Mouse (Mus musculus) adrenal gland, postnatal 36 days (tissue): Measurements from ENCODE around the gene Nav2. TPM values are rescaled to one million over a fixed set of nuclear protein-coding genes. Genes with fewer than 3 reads are reported as not detected.

ENCODE experiments used
- DNase-seq, 2 experiments: peaks; one replicate each; pipeline ENCODE4 v3.0.0; 2021; ENCODE audit warnings: mixed read lengths in 1 of 2
- total RNA-seq, 2 experiments: library from RNA; stranded (reverse); gene quantifications; 2 replicates each; pipeline ENCODE4 v1.2.3; 2021

Gene Nav2
- total RNA-seq, 2 experiments from 2014 or later = 6.4 to 8.7 TPM

DNA sequence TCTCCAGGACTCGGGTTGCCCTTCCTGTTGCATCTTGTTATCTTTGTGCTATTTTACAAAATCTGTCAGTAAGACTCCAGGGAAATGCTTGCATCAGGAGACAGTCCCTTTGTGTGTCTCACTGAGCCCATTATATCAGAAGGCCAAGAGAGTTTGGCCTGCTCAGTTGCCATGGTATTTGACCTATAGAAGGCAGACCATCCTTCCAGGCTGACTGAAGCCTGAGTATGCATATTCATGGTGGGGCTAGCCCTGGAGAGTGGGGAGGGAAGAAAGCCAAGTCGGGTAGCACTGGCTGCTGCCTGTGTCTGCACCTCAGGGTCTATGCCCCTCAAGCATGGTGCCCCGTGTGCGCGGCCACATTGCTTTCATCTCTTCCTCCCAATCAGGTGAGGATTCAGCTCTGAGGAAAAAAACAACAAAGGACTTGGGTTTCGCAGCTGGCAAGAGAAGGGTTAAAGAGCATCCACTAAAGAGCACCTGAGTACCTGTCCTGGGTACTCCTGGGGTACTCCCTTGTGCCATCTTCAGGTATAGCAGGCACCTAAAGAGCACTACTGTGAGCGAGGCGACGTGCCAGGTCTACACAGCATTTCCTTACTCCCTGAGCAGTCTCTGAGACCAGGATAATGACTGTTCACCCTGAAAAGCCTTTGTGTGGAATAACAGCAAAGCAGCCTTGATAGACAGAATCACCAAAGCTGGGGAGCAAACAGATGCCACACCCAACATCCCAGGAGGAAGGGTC, 144.5 kb downstream of the Nav2 start:
- no peak for DNase-seq

DNA sequence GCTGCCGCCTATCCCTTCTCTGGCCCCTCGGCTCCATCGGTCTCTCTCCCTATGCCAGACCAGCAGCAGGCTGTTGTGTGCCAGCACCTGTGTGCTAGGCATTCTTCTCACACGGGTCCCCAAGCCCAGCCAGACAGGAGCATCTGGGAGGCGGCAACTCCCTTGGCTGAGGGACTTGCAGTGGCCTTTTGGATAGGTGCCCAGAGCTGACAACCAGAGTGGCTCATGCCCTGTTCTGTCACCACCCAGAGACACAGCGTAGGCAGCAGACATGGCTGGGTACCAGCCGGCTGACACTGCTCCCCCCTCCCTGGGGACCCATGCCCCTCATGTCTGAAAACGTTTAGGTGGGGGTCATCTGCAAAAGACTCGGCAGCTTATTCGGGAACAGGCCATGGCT, 146.8 kb downstream of the Nav2 start:
- DNase-seq = no peak

DNA sequence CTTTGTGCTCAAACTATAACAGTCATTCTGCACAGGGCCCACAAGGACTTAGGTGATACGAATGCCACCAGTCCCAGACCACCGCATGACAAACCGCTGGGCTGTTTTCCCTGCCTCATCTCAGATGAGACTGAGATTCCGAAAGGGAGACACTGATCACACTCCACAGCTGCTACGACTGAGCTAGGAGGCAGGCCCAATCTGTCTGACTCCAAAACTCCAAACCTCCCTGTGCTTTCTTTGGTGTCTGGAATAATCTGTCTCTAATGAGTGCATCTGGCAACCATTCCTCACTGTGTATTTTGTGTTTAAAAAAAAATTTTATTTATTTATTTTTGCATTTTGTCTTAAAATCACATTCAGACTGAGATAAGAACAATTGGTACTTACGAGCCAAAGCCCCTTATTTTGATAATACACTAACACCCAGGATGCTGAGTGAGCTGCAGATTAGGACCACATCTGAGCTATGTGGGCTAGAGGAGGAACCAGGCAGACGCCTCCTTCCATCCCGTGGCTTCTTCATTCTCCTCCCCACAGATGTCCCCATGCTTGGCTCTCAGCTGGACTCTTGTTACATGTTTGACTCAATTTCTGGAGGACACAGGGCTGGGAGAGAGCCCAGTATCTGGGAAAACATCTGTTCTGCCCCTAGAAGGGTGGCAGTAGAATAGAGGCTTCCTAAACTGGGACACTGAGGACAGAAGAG, 149.9 kb downstream of the Nav2 start:
- no peak for DNase-seq

DNA sequence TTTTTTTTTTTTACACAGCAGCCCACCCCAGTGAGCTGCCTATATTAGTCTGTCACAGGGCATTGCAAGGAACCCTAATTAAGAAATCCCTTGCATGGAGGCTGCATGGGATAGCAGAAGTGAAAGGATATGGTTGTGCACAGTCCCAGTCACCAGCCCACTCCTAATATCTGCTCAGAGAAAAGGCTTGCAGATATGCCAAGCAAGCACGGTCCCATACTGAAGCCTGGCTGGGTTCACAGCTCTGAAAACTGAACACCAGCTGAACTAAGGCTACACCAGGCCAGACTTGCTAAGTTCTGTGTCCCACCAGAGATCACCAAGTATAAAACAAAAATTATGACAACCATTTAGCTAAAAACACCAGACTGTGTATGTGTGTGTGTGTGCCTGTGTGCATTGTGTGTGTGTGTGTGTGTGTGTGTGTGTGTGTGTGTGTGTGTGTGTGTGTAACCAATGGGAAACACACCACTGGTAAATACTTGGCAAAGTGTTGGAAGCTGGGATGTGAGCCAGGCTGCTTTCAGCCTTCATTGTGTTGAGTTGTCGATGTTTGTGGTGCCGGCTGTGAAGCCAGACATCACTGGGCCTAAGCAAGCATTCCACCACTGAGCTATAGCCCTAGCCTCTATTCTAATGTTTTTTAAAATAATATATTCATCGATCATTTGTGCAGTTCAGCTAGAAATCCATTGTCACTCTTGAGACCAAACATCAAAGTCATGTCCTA, 156.4 kb downstream of the Nav2 start:
- DNase-seq = no peak

DNA sequence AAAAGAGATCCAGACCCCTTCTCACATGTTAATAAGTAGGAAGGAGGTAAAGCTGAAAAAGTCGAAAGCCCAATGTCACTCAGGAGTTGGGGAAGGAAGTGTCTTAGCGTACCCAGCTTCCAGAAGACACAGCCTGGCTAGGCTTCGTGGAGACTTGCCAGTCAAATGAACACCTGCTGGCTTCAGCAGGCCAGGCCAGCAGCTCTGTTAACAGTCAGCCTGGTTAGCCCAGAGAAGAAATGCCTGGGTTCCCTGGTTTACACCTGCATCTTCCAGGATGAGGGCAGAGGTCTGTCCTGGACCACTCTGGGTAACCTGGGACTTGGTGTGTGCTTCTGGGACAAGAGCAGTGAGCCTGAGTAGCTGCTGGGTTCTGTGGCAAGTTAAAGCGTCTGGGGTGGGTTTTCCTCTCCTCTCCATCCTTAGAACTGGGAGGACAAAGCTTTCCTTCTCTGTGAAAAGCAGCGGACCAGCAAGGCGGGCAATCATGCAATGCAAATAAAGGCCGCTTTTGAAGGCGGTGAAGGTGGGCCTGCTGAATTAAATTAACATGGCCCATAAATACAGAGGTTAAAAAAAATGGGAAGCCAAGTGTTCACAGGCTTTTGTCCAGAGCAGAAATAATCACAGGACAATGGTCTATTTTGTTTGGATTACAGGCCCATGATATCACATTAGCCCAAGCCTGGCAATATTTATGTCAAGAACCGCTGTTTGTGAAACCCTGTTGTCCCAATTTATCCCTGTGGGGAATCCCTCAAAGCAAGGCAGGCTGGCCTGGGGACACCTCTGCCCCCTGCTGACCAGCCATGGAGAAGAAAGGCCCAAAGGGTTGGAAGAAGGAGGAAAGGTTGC, 157.3 kb downstream of the Nav2 start:
- peak; percentile 19 to 46 for DNase-seq

DNA sequence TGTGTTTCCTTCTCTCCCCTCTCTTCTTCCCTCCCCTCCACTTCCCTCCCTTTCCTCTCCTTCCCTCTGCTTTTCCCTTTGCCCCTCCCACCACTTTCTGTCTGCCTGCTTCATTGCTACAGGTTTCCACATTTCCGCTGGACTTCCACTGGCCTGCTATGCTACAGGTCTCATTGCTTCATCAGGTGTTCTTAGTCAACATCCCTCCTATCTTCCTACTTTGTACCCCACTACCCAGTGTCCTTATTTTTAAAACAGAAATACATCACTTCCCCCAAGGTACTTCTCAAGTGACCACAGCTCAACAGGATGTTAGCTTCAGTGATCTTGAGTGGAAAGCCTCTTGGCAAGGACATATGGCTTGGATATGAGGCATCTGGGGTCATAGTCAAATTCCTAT, 158.3 kb downstream of the Nav2 start:
- no peak for DNase-seq

DNA sequence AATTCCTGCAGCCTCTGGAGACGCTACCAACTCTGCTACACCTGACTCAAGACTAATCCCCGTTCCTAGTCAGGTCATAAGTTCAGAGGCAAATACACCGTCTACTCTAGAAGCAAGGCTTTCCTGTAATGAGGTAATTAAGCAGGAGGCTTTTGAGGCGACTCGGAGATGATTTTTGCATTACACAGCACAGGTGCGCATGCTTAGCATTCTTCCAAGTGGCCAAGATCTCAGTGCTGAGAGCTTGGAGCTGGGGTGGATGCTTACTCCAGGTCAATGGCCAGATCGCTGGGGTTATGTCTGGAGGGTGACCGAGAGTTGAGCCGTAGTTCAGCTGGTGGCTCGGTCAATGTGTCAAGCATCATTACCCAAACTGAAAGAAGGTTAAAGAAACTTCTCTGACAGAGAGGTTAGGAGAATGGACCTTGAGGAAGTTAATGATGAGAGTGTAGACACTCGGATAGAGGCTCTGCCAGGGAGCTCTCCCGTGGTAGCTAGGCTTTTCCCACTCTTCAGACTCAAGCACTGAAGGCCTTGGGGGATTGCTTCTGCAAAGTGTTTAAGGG, 161.0 kb downstream of the Nav2 start:
- DNase-seq = no peak

DNA sequence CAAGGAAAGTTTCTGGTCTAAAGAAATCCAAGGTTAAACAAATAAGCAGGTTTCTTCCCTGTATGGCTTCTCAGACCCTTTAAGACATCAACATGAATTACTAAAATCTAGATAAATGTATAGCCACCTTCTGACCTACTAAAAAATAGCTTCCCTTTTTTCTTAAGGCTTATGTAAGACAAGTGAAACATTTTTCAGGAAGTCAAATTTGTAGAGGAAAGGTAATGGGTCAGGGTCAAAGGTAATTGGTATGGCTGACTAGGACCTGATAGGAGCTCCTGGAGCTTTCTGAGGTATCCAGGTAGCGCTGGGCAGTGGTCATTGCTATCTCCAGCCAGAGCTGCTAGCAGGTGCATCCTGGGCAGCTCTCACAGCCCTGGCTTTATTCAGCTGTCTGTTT, 162.1 kb downstream of the Nav2 start:
- no peak for DNase-seq

DNA sequence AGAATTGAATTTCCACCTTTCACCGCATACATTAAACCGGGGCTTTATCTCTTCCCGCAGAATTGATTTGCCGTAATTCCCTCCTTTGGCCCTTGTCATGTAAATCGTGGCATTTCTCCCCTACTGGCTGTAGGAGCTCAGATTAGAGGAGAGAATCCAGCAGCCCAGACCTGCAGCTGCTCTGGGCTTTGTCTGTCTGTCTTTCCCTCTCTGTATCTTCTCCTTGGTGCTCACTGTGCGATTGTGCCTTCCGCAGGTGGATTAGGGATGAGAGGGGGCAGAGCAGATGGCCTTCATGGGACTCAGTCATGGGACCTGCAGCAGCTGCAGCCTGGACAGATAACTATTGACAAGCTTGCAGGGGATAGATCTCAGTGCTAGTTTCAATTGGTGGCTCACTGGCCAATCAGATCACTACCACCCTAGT, 162.6 kb downstream of the Nav2 start:
- DNase-seq = no peak

DNA sequence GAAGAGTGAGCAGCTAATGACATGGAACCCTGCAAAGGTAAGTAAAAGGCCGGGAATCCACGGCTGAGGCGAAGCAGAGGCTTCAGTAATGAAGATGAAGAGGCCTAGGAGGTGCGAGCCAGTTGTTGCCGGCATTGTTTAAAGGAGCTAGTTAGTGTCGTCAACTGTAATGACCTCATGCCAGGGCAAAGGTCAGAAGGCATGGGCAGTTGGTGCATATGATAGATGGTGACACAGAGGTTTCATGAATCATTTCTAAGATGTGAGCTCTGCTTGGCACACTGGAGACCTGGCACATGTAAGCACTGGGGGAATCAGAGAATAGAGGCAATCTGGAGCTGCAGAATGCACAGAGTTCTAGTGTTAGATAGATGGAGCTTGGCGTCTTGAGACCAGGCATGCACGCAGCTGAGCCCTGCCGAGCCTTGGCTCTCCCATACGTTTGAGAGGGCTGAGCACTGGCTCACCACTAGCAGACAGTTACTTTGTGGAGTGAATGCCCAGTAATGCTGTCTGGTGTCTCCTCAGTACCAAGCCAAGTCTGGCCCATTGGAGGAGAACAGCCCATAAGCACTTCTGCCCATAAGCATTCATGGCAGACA, 166.9 kb downstream of the Nav2 start:
- peak; percentile 31 to 32 for DNase-seq

DNA sequence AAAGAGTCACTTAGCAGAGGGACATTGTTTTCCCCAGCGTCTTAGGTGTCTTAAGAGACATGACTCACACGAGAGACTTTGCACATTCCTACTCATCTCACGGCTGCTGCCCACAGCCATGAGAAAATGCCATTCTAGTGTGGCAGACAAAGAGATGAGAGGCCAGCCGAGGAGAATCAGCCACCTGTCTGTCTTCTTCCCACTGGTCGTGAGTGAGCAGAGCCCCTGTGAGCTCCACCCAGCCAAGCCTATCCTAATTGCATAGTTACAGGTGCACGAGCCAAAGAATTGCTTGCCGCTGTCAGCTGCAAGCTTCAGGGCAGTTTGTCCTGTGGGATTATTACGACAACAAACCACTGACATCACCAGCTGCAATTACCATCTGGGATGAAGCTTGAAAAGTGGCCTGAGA, 167.8 kb downstream of the Nav2 start:
- DNase-seq = no peak

DNA sequence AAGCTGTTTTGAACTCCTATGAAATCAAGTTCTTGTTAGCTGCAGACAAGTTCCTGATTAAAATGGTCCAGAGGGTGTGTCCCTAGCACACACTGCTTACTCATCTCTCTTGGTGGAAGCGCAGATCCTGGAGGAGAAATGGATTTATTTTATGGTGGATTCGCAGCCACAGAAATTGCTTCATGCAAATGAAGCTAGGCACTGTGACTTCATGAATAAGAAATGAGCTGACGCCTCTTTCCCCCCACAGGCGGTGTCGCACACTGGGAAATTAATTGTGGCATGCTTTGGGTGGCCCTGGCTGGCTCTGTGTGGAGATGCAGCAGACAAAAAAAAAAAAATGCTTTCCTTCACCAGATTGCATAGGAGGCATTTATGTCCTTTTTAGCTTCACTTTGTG, 170.4 kb downstream of the Nav2 start:
- DNase-seq = no peak

DNA sequence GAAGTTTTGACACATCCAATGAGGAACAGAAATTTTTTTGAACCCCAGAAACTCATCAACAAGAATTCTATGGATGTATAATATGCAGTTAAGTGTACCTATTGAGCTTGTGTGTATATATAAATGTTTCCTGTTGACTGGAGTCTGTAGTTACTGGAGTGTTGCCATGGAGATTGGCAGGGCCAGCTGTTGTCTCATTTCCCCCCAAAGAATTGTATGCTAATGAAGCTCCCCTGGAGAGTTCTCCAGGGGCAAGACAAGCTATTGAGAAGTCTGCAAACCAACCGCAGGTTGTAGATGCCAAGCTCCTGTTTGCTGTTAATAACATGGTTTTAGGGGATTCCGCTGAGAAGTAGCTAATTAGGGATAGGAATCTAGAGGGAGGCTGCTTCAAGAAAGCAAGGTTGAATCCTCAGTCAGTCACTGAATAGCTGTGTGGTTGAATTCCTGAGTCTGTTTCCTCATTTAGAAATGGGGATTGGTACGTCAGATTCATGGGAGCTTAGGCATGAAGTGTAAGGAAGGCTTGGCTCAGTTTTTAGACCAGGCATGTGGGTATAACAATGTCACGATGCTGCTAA, 174.2 kb downstream of the Nav2 start:
- DNase-seq = no peak

DNA sequence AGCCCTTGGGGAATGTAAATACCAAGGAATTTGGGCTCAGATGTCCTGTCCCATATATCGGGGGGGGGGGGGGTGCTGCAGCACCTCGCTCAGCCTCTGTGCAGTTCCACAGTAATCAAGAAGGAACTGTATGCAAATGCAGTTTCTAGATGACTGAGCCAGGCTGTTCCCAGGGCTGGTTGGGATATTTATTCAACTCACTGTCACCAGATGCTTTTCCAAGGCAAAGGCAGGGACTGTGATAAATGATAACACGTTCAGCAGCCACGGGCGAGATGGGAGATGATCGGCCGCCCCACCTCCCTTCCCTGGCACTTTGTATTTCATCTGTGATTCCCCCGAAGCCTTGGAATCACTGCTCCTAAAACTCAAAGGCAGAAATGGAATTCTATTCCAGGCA, 176.3 kb downstream of the Nav2 start:
- DNase-seq = no peak

DNA sequence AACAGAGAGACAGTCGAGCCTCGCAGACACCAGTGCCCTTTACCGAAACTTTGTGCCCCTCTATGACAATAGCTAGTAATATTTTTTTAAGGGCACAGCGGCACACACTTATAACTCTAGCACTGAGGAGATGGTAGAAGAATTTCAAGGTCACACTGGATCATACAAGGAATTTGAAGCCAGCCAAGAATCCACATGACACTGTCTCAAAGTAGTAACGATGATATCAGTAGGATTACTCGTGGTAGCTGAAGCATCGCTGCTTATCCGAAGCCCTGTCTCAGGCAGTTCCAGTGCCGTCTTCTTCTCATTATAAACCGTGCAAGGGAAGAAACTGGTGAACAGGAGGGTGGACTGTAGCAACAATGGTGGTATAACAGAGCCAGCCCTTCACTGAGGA, 177.2 kb downstream of the Nav2 start:
- no peak for DNase-seq

DNA sequence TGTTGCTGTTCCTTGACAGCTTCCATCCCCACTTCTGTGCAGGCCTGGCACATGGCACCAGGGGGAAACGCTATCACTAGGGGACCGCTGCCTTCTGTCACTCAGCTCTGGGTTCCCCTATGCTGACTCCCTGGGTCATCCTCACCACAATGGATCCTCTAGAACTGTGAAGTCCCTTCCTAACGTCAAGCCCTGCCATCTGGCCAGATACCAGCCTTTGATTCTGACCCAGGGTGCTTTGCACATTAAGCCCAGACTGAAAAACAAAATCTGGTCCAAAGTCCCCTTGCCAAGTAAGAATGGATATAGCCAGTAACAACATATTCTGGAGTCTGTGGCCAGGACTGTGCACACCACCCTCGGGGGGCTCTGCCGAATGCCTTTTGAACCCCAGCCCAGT, 178.6 kb downstream of the Nav2 start:
- no peak for DNase-seq

DNA sequence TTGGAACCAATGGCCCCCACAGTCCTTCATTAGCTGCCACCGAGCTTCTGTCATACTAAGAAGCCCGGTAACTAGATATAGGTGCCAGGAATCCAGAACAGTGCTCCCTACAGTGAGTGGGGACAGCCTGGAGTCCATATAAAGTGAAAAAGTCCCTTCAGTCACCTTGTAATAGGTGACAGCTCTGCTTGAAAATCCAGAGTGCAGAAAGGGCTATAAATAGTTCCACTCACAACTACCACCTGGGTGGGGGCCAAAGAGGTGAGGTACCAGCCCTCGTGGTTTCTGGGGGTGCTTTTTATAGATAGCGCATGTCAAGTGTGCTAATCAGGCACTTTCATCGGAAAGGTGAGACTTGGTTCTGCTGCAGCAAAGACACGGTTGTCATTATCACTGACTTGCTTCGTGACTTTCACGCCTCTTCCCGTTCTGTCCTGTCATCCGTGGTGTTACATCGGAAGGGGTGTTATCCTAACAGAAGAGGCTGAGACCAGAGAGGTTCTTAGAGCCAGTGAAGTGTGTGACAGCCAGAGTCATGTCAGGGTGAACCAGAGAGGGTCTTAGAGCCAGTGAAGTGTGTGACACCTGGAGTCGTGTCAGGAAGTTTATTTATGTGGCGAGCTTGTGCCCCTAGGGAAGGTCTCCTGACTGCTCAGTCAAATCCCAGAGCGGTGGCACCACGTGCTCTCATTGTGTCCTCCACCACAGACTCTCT, 179.8 kb downstream of the Nav2 start:
- no peak for DNase-seq

DNA sequence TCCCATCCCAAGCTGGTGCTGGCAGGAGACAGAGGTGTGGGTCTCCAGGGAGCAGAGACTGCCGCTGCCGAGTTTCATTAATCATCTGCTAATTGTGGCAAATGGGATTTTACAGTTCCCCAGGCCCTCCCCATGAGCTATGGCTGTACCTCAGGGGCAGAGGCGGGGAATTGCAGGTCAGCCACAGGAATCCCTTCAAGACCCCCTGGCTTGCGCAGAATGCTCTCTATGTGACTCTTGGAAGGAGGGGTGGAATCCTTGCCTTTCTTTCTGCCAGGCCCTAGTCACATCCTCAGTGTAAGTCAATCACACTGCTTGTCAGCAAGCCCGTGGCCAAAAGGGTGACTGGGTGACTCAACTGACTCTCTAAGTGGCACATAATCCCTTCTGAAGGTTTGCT, 182.9 kb downstream of the Nav2 start:
- no peak for DNase-seq

DNA sequence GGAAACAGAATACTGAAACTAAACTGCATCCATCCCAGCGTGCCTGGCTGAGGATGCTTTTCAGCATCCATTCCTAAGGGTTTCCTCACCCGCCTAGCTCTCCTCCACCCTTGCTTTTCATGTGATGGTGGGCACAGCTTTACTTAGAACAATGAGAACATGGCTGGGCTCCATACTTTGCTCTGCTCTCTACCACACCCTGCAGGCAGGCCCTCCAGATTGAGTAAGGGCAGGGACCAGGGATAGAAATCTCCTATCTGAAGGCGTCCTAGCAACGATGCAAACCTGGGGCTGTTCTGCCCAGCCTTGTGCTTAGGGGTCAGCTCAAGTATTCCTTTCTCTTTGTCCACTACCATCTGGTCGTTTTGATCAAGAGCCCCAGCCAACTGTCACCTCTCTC, 183.4 kb downstream of the Nav2 start:
- no peak for DNase-seq

DNA sequence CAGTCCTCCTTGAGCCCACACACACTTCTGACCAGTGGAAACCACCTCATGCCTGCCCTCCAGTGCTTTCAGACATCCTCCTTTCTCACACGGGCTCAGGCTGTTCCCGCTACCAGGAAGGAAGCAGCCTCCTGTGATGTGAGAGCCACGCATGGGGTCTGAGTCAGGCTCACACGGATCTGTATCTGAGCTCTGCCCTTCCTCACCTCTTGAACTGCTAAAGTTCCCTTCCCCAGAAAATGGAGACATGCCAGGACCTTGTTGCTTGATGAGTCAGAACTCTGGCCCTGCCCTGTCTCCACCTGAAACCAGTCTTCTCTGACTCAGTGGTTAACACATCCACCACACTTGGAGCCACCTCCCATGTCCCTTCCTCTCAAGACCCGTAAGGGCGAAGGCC, 185.1 kb downstream of the Nav2 start:
- no peak for DNase-seq
